Mouse (Mus musculus): ENCODE data around the gene Fxyd1. TPM values are rescaled to one million over a fixed set of nuclear protein-coding genes. Genes with fewer than 3 reads are reported as not detected.

Gene Fxyd1
- total and polyA plus RNA-seq, 3 experiments, result 0.22 TPM; not detected in 2

GRCm38 (mm10) chr7:31094774-31095501, 37.9 kb upstream of the Fxyd1 start:
- Histone ChIP-seq H3K27me3 (ENCODE audit: control insufficient read depth in 1 of 2, insufficient read depth in 2 of 2, low read length in 2 of 2) (no peaks in the 10 kb centered on the region), H3K27ac (ENCODE audit: control insufficient read depth, low read depth, low read length) (no peak overlapping the region), H3K9me3 (replicated peaks; ENCODE audit: insufficient read depth, low read length) (no peaks in the 10 kb centered on the region), H3K79me2 (ENCODE audit: control insufficient read depth, insufficient read depth, low read length, poor library complexity) (no peaks in the 10 kb centered on the region), H3K4me1 (ENCODE audit: control insufficient read depth in 1 of 2, insufficient read depth in 2 of 2, low read length in 2 of 2) (no peaks in the 10 kb centered on the region), H3K9ac (ENCODE audit: control insufficient read depth, low read depth, low read length, poor library complexity, severe bottlenecking) (no peak overlapping the region), H3K36me3 (ENCODE audit: control insufficient read depth in 1 of 2, insufficient read depth in 2 of 2, low read length in 2 of 2) (no peaks in the 10 kb centered on the region), H3K4me3 (ENCODE audit: control insufficient read depth in 1 of 2, insufficient read depth in 1 of 2, low read depth in 2 of 2, low read length in 2 of 2) (no peak overlapping the region)
- TF ChIP-seq NELFE (IDR thresholded peaks at IDR 0.05; ENCODE audit: low read depth, low read length), result no peak
- TF ChIP-seq EP300 (IDR thresholded peaks at IDR 0.05; ENCODE audit: low read depth in 1 of 2, low read length in 2 of 2), result no peak
- TF ChIP-seq HCFC1 (IDR thresholded peaks at IDR 0.05; ENCODE audit: low read depth, low read length), result no peak
- TF ChIP-seq MAFK (IDR thresholded peaks at IDR 0.05; ENCODE audit: borderline replicate concordance, low read depth, low read length), result no peak
- TF ChIP-seq MAZ (IDR thresholded peaks at IDR 0.05; ENCODE audit: low read depth, low read length), result no peak
- no peak for TF ChIP-seq NRF1 (IDR thresholded peaks at IDR 0.05; ENCODE audit: insufficient read depth, low read depth, low read length, poor library complexity, severe bottlenecking)
- no peak for TF ChIP-seq GABPA (IDR thresholded peaks at IDR 0.05; ENCODE audit: low read depth, low read length)
- no peak for DNase-seq (ENCODE audit: low read depth, low spot score)

- H3K4me3 ChIP-seq (ENCODE audit: control insufficient read depth in 1 of 2, insufficient read depth in 1 of 2, low read depth in 2 of 2, low read length in 2 of 2), result no peak overlapping the region
- H3K4me1 ChIP-seq (ENCODE audit: control insufficient read depth in 1 of 2, insufficient read depth in 2 of 2, low read length in 2 of 2), result no peaks in the 10 kb centered on the region
- H3K36me3 ChIP-seq (ENCODE audit: control insufficient read depth in 1 of 2, insufficient read depth in 2 of 2, low read length in 2 of 2), result no peaks in the 10 kb centered on the region
- H3K79me2 ChIP-seq (ENCODE audit: control insufficient read depth, insufficient read depth, low read length, poor library complexity), result no peaks in the 10 kb centered on the region
- H3K27ac ChIP-seq (ENCODE audit: control insufficient read depth, low read depth, low read length), result no peak overlapping the region
- no peaks in the 10 kb centered on the region for H3K9me3 ChIP-seq (replicated peaks; ENCODE audit: insufficient read depth, low read length)
- TF ChIP-seq POLR2AphosphoS5 (IDR thresholded peaks at IDR 0.05; ENCODE audit: borderline replicate concordance, low read depth, low read length) (no peak), POLR2AphosphoS2 (IDR thresholded peaks at IDR 0.05; ENCODE audit: low read length) (no peak), ZKSCAN1 (IDR thresholded peaks at IDR 0.05; ENCODE audit: low read depth, low read length) (no peak), JUND (IDR thresholded peaks at IDR 0.05; ENCODE audit: low read depth, low read length) (no peak), MYC (IDR thresholded peaks at IDR 0.05; ENCODE audit: low read depth, low read length) (no peak), MYB (IDR thresholded peaks at IDR 0.05; ENCODE audit: low read depth, low read length) (no peak), KAT2A (conservative IDR thresholded peaks at IDR 0.05; ENCODE audit: low read depth, low read length) (no peak), ELF1 (IDR thresholded peaks at IDR 0.05; ENCODE audit: low read depth, low read length) (no peak), NELFE (IDR thresholded peaks at IDR 0.05; ENCODE audit: low read depth, low read length) (no peak), POLR2A (IDR thresholded peaks at IDR 0.05; ENCODE audit: control insufficient read depth in 1 of 2, insufficient read depth in 1 of 2, low read depth in 1 of 2, low read length in 2 of 2, poor library complexity in 1 of 2) (no peak), ZNF384 (IDR thresholded peaks at IDR 0.05; ENCODE audit: low read depth, low read length) (no peak), BHLHE40 (IDR thresholded peaks at IDR 0.05; ENCODE audit: borderline replicate concordance, low read depth, low read length) (no peak), RCOR1 (IDR thresholded peaks at IDR 0.05; ENCODE audit: low read depth, low read length) (no peak), NRF1 (IDR thresholded peaks at IDR 0.05; ENCODE audit: insufficient read depth, low read depth, low read length, poor library complexity, severe bottlenecking) (no peak), CHD1 (IDR thresholded peaks at IDR 0.05; ENCODE audit: low read depth, low read length) (no peak), GATA1 (IDR thresholded peaks at IDR 0.05; ENCODE audit: low read depth, low read length) (no peak), TBP (IDR thresholded peaks at IDR 0.05; ENCODE audit: low read depth, low read length) (no peak), MAX (IDR thresholded peaks at IDR 0.05; ENCODE audit: low read length) (no peak), MAFK (IDR thresholded peaks at IDR 0.05; ENCODE audit: borderline replicate concordance, low read depth, low read length) (no peak)
- DNase-seq (ENCODE audit: low read depth, low spot score), result no peak
- peaks cover 0 to 2% of the 10 kb centered on the region in 2 experiments; a peak in 3 of 4 replicates for H3K27me3 ChIP-seq (ENCODE audit: control insufficient read depth in 1 of 2, insufficient read depth in 2 of 2, low read length in 2 of 2)
- no peak overlapping the region for H3K9ac ChIP-seq (ENCODE audit: control insufficient read depth, low read depth, low read length, poor library complexity, severe bottlenecking)
Observed at GRCm38 (mm10) chr7:31089721-31090120, 32.7 kb upstream of the Fxyd1 start.

Data from MEL (cell line).